Mouse (Mus musculus) ZHBTc4 (cell line): Measurements from ENCODE around the gene Gm364.

Source experiments
- DNase-seq: peaks from one replicate; pipeline ENCODE4 v3.0.0-alpha.2; 2011; ENCODE audit warnings: low read depth, low spot score

The Gm364 gene

DNA sequence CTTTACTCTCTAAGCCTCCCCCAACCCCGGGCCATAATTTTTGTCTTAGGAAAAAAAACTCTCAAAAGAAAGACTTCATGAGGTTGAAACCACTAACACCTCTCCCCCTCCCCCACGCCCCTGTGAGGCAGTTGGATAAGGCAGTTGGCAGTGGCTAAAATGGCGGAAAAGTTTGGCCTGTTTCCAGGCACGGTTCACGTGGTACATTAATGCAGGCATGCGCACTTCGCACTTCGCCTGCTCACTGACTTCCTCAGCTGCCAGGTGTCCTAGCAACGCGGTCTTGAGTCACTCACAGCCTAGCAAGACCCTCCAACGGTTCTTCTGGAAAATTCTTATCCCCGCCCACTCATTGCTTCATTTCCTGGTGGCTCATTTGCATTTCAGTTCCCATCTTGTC, at the start of gene Gm364:
Gm364 (plus strand) TSS at position 386 of the 400 bp plus-strand sequence.
- DNase-seq, result peak; percentile 60

DNA sequence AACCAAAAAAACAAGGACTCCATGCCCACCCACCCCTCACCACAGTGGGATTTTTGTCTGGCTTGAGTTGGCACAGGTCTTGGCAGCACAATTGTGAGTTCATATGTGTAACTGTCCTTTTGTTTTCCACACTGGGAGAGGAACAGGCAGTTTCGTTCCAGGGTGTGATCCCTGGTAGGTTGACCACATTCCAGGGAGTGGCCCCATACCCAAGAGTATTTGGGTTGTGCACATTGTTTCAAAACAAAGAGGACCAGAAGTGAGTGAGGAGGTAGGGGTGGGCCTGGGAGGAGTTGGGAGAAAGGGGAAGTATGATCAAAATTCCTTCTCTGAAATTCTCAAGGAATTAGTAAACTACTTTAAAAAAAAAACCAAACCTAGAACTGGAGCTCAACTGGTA, 49.6 kb upstream of the Gm364 start:
- peak; percentile 77 for DNase-seq

GRCm38 (mm10) chrX:57364891-57365569, 43.9 kb upstream of the Gm364 start:
- no peak for DNase-seq

GRCm38 (mm10) chrX:57372965-57373364, 36.0 kb upstream of the Gm364 start:
- DNase-seq, result no peak

- DNase-seq, result no peak
Measured at GRCm38 (mm10) chrX:57373543-57373942, 35.4 kb upstream of the Gm364 start.

GRCm38 (mm10) chrX:57374029-57374428, 34.9 kb upstream of the Gm364 start:
- no peak for DNase-seq

DNA sequence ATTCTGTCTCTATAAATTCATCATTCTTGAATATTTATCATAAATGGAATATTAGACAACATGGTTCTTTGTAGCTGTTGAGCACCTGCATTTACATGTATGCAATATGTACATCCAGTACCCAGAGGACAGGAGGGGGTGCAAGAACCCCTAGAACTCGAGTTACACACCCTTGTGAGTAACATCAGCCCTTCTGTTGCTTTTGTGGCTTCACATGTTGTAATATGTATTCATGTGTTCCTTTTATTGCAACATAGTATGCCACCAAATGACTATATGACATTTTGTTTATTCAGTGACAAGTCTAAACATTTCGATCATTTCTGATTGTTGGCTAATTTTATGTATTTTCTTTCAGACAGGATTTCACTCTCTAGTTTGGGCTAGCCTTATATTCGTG, 31.9 kb upstream of the Gm364 start:
- no peak for DNase-seq

DNA sequence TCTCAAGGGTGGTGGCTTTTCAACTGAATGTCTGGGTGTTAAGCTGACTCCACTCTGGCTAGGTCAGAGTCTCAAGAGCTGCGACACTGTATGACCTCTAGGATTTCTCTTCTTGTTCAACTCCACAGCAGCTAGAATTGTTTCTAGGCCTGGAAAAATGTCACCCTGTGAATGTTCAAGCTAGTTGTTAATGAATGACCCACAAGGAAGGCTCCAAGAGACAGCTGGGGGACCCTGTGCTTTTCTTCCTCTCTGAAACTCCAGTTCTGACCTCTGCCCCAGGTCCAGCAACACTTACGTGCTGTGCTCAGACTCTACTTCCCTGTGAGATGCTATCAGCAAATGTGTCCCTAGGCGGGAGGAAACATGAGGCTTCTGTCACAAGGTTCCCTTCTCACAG, 30.4 kb upstream of the Gm364 start:
- no peak for DNase-seq

DNA sequence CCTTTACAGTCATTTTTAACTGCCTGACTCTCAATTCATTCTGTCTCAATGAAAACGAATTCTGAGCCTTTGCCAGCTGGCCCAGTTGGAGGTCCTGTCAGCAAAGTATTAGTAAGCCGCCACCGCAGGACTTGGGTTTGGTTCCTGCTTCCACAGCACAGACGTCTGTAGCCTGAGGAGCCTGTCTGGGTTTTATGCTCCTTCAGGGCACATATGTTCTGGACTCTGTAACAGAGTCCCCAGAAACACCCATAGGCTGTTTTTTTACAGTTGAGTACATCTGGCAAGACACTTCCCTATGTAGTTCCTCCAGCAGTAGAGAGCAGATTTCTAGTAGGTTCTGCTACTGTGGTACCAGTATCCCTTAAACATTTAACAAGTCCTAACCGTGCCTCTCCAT, 28.0 kb upstream of the Gm364 start:
- no peak for DNase-seq

DNA sequence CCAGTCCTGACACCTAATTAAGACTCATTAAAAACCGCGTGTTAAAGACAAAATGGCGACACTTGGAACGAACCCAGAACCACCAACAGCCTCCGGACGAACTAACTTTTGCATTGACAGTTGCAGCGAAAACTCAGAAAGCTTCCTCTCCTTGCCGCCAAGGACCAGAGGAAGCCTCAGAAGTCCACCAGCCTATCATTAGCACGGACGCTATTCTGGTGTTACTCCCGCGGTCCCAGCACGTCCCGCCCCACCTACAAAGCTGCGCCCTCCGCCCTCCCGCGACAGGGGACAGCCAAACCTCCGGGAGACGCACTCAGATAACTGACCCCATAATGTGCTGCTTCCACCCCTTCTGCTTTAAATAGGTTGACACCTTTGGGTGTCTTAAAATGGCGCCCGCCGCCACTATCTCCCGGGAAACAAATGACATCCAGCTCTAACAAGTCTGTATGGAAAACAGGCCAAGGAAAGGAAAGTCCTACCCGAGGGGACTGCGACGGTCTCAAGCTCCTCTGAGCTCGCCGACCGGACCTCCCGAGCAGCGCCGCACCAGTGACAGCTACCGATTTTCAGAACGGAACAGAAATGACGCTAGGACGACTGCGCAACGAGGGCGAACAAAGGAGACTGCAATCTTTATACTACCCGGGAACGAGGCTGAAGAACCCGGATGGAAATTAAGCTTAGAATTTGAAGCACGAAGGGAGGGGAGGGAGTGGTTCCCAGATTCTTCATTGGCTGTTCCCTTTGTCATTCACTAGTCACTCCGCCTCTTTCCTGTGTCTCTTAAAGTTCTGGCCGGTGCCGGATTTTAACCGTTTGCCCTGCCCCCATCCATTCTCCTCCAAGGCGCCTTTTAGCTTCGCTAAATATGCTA, 16.3 kb upstream of the Gm364 start, which contains the start of gene Rbmx:
Rbmx (minus strand) TSS at position 670 of the 880 bp plus-strand sequence.
- peak; percentile 92 for DNase-seq

DNA sequence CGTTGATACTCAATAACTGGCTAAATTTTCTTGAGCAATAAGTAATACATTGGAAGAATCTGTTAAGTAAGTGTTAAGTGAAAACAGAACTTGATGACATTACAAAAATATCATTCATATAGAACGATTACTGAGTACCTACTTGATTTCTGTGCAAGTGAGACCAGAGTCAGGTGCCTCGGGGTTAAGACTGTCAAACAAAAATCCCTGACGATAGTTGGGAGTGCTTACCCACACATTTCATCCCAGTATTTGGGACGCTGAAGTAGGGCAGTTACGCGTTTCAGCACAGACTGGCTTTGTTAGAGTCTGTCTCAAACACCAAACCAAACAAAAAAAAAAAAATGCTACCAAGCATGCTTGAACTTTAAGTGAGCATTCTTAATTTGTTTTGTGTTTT, 15.5 kb upstream of the Gm364 start:
- no peak for DNase-seq

- DNase-seq, result no peak
Measured at GRCm38 (mm10) chrX:57401388-57401787, 7.6 kb upstream of the Gm364 start.

- DNase-seq, result peak; percentile 29
Measured at GRCm38 (mm10) chrX:57403651-57404050, 5.3 kb upstream of the Gm364 start.

DNA sequence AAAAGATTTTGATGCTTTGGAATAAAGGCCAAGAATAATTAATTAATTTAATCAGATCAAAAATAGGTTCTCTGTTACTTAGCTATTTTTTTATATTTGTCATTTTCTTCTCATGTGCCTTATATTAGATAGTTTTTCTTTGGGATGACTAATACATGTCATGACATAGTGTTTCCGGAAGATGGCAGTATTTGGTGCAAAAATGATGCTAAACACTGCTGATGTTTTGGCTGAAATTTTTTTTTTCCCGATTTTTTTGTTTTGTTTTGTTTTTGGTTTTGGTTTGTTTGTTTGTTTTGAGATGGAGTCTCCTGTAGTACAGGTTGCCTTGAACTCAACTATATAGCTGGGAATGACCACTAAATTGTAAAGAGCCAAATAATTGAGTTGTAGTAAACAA, 22.7 kb downstream of the Gm364 start:
- DNase-seq, result peak; percentile 4

GRCm38 (mm10) chrX:57433897-57434296, 24.9 kb downstream of the Gm364 start:
- DNase-seq, result no peak

GRCm38 (mm10) chrX:57503634-57504033, 94.7 kb downstream of the Gm364 start, which contains the start of gene Gpr101:
TSS of gene Gpr101 (minus strand) at chrX:57503757.
- DNase-seq, result peak; percentile 30

GRCm38 (mm10) chrX:57506247-57506646, 97.3 kb downstream of the Gm364 start:
- DNase-seq, result no peak

- DNase-seq, result peak; percentile 16
Measured at GRCm38 (mm10) chrX:57521117-57522095, 112.5 kb downstream of the Gm364 start.
